Mouse (Mus musculus): ENCODE measurements at regions not wholly inside any gene's neighbourhood (a gene's known extent, or its start where the extent isn't known, plus 50 kb on each side); places are given as distances from the start of the nearest gene placed in this dataset.

DNA sequence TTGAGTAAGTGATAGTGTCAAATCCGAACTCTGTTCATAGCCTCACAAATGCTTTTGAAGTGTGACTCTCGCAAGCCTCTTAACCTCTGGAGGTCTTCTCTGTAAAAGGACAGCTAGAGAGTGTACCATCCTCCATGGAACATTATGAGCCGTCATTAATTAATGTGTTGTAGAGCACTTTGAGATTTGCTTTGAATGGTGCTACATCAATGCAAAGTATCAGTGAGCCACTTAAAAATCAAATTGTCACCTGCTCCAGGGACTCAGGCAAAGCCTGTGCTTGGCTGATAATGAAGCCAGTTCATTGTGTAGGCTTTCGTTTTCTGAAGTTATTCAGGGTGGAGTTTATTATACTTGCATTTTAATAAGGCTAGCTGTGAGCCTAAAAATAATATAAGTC is 801.8 kb upstream of the B3galt2 start:
- DNase-seq (ENCODE audit: low read depth): no peak

DNA sequence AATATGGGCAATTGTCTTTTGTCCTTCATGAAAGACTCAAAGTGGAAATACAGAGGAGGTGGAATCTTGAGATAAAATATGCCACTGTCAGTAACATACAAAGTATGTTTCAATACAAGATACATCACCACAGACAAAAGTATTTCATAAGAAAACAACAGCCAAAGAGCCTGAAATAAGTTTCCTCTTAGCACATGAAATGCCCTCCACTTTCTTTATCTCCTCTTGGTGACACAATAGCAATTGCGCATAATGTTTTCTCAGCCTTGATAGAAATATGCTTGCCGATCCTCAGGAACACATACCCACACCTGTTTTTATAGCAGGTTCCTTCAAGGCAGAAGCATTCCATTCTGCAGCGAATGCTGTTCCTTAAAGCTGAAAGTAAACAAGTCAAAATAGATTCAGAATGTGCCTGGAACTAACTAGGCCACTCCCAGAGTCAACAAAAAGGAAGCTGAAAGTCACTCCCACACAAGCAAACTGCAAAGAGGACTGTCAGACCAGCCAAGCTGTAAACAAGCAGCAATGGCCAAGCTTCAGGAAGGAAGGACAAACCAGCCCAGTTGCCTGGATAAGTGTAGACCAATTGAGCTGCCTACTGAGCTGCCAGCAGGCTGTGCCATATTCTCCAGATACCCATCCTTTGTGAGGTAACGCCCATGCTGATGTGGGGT is 773.3 kb upstream of the B3galt2 start:
- no peak for DNase-seq (ENCODE audit: low read depth)

DNA sequence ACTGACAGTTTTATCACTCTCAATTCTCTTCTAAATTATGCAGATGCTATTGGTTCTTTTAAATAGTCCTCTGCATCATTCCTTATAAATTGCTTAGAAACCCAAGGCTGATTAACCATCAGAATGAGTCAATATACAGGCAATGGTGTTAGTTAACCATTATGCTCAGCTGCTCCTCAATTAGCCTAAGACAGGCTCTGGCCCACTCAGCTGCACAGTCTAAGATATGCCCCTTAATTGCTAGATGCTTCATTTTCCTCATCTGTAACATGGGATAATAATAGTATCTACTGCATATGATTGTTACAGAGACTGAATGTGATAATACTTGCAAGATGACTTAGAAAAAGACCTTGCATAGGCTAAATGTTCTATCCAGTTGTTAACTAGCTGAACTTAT is 748.6 kb upstream of the B3galt2 start:
- no peak for DNase-seq (ENCODE audit: low read depth)

GRCm38 (mm10) chr1:142893156-142893555 is 747.3 kb upstream of the B3galt2 start:
- no peak for DNase-seq (ENCODE audit: low read depth)

DNA sequence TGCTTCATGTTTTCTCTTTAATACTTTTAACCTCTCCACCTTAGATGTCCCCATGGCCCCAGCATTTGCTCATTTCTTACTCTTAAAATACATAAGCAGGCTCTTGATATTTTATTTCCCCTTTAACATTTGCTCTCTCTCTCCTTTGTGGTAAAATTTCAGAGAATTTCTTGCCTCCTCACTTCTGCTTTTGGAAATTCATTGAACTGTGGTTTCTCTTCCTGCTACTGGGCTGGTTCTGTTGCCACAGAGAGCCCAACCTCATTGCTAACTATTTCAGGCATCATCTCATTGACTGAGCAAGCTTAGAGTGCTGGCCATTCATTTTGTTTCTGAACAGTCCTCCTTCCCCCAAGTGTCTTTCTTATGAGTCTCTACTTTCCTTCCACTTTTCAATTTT is 746.3 kb upstream of the B3galt2 start:
- no peak for DNase-seq (ENCODE audit: low read depth)

GRCm38 (mm10) chr1:142895081-142895480 is 745.4 kb upstream of the B3galt2 start:
- DNase-seq (ENCODE audit: low read depth): no peak

DNA sequence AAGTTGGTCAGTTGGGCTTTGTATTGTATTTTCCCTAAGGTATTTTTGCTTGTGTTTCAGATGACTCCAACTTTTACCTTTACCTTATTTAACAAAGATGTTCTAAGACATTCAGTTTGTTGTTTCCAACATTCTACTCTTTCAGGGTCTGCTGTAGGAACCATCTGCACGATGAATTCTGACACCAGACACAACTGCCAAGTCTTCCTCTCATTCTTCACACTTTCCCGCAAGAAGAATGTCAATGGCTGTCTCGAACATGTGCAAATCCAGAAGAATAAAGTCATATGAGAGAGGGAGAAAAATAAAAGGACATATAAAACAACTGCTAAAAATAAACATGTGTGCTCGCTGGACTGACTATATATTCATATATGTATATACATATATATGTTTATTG is 730.6 kb upstream of the B3galt2 start:
- no peak for DNase-seq (ENCODE audit: low read depth)

DNA sequence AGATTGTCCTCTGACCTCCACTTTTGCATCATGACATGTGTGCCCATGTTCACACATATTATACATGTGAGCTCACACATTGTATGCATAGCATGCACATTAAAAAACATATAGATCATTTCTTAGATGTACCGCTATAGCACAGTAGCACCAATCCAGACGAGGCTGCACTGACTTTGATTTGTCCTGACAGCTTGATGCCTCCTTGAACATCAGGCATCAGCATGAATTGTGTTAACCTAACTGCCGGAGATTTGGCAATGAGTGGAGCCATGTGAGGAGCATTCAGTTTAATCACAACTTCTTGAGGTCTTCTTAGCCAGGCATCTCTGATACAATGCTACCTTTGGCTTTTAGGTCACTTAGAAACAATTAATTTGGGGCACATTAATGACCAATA is 683.8 kb upstream of the B3galt2 start:
- no peak for DNase-seq (ENCODE audit: low read depth)

DNA sequence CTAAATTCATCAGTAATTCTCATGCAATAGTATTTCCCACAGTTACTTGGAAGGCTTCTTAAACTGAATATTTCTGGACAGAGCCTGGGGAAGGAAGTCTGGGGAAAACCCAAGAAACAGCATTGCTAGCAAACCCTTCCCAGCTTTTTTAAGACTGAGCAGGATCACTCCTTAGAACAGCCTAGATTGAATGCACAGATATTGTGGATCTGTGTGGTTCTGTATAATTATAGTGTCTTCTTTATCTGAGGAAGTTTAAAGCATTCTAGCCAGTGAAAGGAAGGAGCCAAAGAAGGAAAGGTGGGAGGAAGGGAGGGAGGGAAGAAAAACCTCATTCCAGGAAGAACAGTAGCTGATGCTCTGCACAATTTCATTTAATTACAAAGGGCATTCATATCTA is 669.0 kb upstream of the B3galt2 start:
- no peak for DNase-seq (ENCODE audit: low read depth)

DNA sequence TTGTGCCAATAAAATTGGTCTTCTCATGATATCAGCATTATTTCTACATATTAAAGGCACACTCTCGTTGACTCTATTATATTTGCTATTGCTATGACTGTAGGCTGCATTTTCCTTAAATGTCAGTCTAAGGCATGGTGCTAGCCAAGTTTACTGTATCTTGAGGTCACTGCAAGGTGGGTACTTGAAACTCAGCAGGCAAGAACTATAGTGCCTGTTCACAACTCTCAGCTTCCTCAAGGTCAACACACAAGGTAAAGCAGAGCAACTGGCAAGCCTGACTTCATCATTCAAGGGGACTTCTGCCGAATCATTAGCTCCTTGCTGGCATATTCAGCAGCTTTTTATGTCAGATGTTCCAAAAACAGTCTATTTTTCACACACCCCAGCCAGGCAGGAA is 667.1 kb upstream of the B3galt2 start:
- no peak for DNase-seq (ENCODE audit: low read depth)

DNA sequence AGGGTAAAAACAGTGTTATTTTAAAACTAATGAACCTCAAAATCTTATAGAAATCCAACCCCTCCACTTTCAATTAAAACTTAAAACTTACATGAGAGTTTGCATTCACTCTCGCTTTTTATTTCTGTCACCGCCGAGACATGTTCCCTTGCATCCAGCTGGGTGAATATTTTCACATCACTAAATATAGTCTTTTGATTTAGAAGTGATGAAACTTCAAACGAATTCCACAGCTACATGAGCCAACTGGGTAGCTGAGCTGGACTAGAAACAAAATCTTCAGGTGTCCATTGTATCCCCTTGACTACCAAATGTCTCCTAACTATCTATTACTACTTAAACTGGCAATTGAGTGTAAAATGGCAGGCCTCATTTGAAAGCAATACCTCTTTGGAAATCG is 657.5 kb upstream of the B3galt2 start:
- DNase-seq (ENCODE audit: low read depth): no peak

DNA sequence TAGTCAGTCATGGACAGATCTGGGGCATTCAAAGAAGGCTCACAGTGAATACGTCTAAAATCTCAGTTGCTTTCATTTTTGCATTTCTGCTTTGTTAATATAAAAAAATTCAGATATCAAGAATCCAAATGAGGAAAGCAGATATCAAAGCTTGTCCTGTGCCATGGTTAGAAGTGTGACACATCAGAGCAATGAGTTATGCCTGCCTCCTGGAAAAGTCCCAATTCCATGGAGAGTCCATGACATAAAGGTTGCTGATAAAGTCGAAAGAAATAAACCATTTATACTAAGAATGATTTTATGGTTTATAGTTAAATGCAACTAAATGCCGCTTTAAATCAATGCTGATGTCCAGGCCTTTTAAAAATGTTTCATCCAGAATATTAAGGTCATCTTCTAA is 656.8 kb upstream of the B3galt2 start:
- no peak for DNase-seq (ENCODE audit: low read depth)

- DNase-seq (ENCODE audit: low read depth): no peak
Observed at GRCm38 (mm10) chr1:142985516-142985915, 654.9 kb upstream of the B3galt2 start.

GRCm38 (mm10) chr1:143000216-143000615 is 640.2 kb upstream of the B3galt2 start:
- DNase-seq (ENCODE audit: low read depth): no peak

GRCm38 (mm10) chr1:143001112-143001511 is 639.4 kb upstream of the B3galt2 start:
- DNase-seq (ENCODE audit: low read depth): no peak

GRCm38 (mm10) chr1:143006045-143006444 is 634.4 kb upstream of the B3galt2 start:
- DNase-seq (ENCODE audit: low read depth): no peak

DNA sequence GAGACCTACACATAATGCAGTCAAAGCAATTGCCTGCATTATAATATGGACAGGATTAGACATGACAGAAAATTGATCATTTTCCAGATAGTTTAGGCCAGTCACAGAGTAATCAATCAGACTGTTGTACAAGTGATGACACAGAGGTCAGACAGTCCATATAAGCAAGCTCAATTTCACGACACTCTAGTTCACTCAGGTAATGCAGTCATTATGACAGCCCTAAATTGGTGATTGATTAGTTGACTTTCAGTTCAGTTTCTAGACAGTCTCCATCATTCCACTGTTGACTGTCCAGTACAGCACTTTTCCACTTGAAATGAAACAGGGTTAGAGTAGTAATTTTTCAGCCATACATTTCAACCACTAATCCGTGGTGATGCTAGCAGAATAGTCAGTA is 620.5 kb upstream of the B3galt2 start:
- no peak for DNase-seq (ENCODE audit: low read depth)

- no peak for DNase-seq (ENCODE audit: low read depth)
Observed at GRCm38 (mm10) chr1:143053161-143053560, 587.3 kb upstream of the B3galt2 start.

DNA sequence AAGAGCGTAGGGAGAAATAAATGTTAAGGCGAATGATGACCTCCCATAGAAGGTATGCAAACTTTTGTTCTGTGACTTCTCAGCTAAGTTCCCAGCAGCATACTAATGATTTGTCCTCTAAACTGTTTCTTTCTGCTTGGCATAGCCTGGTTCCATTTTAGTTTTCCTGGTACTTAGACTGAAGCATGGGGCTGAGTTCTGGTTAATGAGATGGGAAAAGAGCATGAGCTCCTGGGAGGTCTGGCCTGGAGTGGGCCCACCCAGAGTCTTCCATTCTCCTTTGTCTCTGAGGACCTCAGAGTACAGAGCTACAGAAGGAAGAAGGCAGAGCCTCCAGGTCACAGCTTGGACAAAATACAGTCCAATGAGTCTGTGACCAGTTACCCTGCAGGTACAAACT is 586.9 kb upstream of the B3galt2 start:
- no peak for DNase-seq (ENCODE audit: low read depth)

- DNase-seq (ENCODE audit: low read depth): no peak
Observed at GRCm38 (mm10) chr1:143054451-143055024, 585.9 kb upstream of the B3galt2 start.

GRCm38 (mm10) chr1:143060698-143061576 is 579.5 kb upstream of the B3galt2 start:
- no peak for DNase-seq (ENCODE audit: low read depth)

GRCm38 (mm10) chr1:143065493-143065892 is 575.0 kb upstream of the B3galt2 start:
- no peak for DNase-seq (ENCODE audit: low read depth)

DNA sequence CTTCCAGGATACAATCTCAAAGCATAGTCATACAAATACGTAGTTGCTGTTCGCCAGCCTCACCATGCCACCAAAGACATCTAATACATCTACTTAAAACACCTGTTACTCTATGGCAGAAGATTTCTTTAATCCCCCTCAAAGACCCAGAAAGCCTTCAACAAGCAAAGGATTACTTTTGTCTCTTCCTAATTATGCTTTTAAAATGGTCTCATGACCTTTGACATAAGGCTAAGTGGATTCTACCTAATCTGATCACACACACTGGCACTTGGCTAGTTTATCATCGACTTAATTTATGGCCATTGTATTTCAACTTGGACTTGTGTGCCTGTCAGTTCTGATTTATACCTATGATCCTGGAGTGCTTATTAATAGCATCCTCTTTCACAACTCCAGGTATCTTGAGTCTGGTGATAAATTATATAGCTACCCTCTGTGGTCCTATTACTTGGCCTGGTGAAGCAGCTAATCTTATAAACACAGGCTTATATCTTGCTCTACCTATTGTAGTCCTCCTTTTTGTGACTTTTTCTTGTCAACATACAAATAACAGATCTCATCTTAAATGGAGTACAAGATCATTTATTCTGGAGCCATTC is 568.6 kb upstream of the B3galt2 start:
- DNase-seq (ENCODE audit: low read depth): no peak

Measured in fibroblast of lung, adult 2 months (primary cell).